Mouse (Mus musculus): Measurements from ENCODE around the gene Pkd1l3.

The Pkd1l3 gene

GRCm38 (mm10) chr8:109704565-109705319 is 90.4 kb downstream of the Pkd1l3 start:
- DNase-seq (ENCODE audit: low spot score): peak; percentile 23

- peak; percentile 94 for DNase-seq (ENCODE audit: low spot score)
Observed at GRCm38 (mm10) chr8:109705320-109706075, 91.2 kb downstream of the Pkd1l3 start, which contains the start of gene Zfp821. Zfp821 (plus strand) TSS chr8:109705546.

- no peak for DNase-seq (ENCODE audit: low spot score)
Observed at GRCm38 (mm10) chr8:109706076-109706873, 92.0 kb downstream of the Pkd1l3 start.

- DNase-seq (ENCODE audit: low spot score): peak; percentile 87
Observed at GRCm38 (mm10) chr8:109706874-109707237, 92.5 kb downstream of the Pkd1l3 start.

- DNase-seq (ENCODE audit: low spot score): no peak
Observed at GRCm38 (mm10) chr8:109707921-109708320, 93.6 kb downstream of the Pkd1l3 start.

- no peak for DNase-seq (ENCODE audit: low spot score)
Observed at GRCm38 (mm10) chr8:109712521-109712920, 98.2 kb downstream of the Pkd1l3 start.

GRCm38 (mm10) chr8:109714961-109715360 is 100.6 kb downstream of the Pkd1l3 start:
- no peak for DNase-seq (ENCODE audit: low spot score)
